Mouse (Mus musculus) kidney, adult 2 months (tissue): ENCODE measurements around the gene Kyat1.

Source experiments
- CTCF ChIP-seq: fragments of 200-500 bp; conservative IDR thresholded peaks from 2 replicates; pipeline ENCODE4 v1.5.1; 2011; ENCODE audit warnings: low read depth, mild to moderate bottlenecking, control low read depth, low read length, moderate library complexity, mixed read lengths; ENCODE audit not compliant: insufficient read depth, insufficient read length
- POLR2A ChIP-seq: fragments of 200-500 bp; IDR thresholded peaks from one replicate; pipeline ENCODE4 v1.6.1; 2011; ENCODE audit warnings: low read depth, low read length, control low read depth

DNA sequence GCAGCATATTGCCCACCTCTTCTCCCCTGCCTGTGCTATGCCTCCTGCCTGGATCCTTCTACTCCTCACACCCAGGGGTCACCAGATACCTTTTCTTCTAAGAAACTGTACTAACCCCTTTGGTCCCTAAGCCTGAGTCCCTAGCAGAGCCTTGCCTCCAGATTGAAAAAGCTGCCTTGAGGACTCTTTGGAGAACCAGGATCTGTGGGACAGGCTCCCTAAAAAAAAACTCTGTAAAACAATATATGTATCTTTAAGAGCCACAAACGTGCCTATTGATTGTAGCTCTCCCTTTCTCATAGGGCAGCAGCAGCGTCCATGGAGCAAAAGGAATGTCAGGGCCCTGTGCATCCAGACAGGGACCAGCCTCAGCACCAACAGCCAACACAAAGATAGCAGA, 34.6 kb upstream of the Kyat1 start, which contains the start of gene Gm28035:
- no peak for TF ChIP-seq POLR2A
- no peak for TF ChIP-seq CTCF
